In the genomic region with DNA sequence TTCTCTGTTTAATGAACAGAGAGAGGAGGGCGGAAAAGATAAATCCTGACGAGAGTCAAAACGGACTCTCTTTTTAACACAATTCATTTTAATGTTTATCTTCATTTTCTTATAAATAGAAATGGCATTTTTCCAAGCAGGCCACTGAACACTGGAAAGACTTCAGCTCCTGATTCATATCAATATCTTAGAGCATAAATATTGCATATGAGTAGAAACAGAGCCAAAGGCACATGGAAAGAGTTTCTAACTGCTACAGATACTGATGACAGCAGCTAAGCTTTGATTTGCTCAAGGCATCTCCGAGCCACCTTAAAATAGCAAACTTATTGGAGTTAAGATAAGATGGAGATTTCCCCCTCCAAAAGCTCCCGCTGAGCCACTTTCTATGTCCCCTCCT, we compare ENCODE assay signal across 8 mouse cellular contexts. TPM values are rescaled to one million over a fixed set of nuclear protein-coding genes. Genes with fewer than 3 reads are reported as not detected.
DNase-seq lines count a peak whose midpoint lies in the region; ATAC-seq and TF ChIP-seq lines count a peak whose summit lies in the region.

No protein-coding gene starts in this region.

- ATAC-seq in heart, embryonic 13.5 days (ENCODE audit: extremely low read depth, insufficient number of reproducible peaks, low FRiP score, low TSS enrichment): no peak
- ATAC-seq in hindbrain, embryonic 12.5 days (ENCODE audit: low FRiP score): no peak
- peak; percentile 15; the same call in 1 of the 2 replicates for ATAC-seq in midbrain, embryonic 11.5 days (ENCODE audit: low FRiP score)

- H3K4me3 ChIP-seq in heart, embryonic 13.5 days: peak overlapping the region; percentile 77
- peak overlapping the region; percentile 70 for H3K4me3 ChIP-seq in bone marrow macrophage, adult 2 months (ENCODE audit: insufficient read depth, low read length)
- peak overlapping the region; percentile 44 for H3K4me3 ChIP-seq in hindbrain, embryonic 12.5 days
- peak overlapping the region; percentile 44 for H3K4me3 ChIP-seq in midbrain, embryonic 11.5 days (ENCODE audit: low read depth, low read length)

- under 1% methylated on average over 5 of the region's 5 CpGs for WGBS in heart, embryonic 13.5 days
- 10% methylated on average over 5 of the region's 5 CpGs for WGBS in hindbrain, embryonic 12.5 days
- WGBS in midbrain, embryonic 11.5 days: 21% methylated on average over 5 of the region's 5 CpGs

- peak overlapping the region; percentile 67 for H3K4me2 ChIP-seq in heart, embryonic 13.5 days
- peak overlapping the region; percentile 61 for H3K4me2 ChIP-seq in hindbrain, embryonic 12.5 days (replicated peaks)
- H3K4me2 ChIP-seq in midbrain, embryonic 11.5 days: peak overlapping the region; percentile 65

- no peaks in the 10 kb centered on the region for H3K27me3 ChIP-seq in heart, embryonic 13.5 days (replicated peaks)
- no peaks in the 10 kb centered on the region for H3K27me3 ChIP-seq in hindbrain, embryonic 12.5 days
- no peaks in the 10 kb centered on the region for H3K27me3 ChIP-seq in midbrain, embryonic 11.5 days (ENCODE audit: control insufficient read depth, insufficient read depth, low read length)

- peak overlapping the region; percentile 90 for H3K9ac ChIP-seq in heart, embryonic 13.5 days
- H3K9ac ChIP-seq in hindbrain, embryonic 12.5 days: peak overlapping the region; percentile 36; the same call in 1 of the 2 replicates
- peak overlapping the region; percentile 69 for H3K9ac ChIP-seq in midbrain, embryonic 11.5 days (ENCODE audit: low read length)

- TF ChIP-seq POLR2A in bone marrow macrophage, adult 2 months (IDR thresholded peaks at IDR 0.05; ENCODE audit: borderline replicate concordance, low read depth, low read length): no peak

- peaks cover 41% of the 10 kb centered on the region for H3K4me1 ChIP-seq in heart, embryonic 13.5 days
- H3K4me1 ChIP-seq in bone marrow macrophage, adult 2 months (ENCODE audit: control insufficient read depth, insufficient read depth, low read length): no peaks in the 10 kb centered on the region
- H3K4me1 ChIP-seq in hindbrain, embryonic 12.5 days: peaks cover 8% of the 10 kb centered on the region
- peaks cover 9% of the 10 kb centered on the region for H3K4me1 ChIP-seq in midbrain, embryonic 11.5 days (ENCODE audit: control insufficient read depth, insufficient read depth, low read length)

- no peaks in the 10 kb centered on the region for H3K9me3 ChIP-seq in heart, embryonic 13.5 days
- H3K9me3 ChIP-seq in hindbrain, embryonic 12.5 days (replicated peaks): no peaks in the 10 kb centered on the region
- no peaks in the 10 kb centered on the region for H3K9me3 ChIP-seq in midbrain, embryonic 11.5 days (ENCODE audit: control insufficient read depth, low read length)

- TF ChIP-seq CTCF in bone marrow macrophage, adult 2 months (IDR thresholded peaks at IDR 0.05; ENCODE audit: low read depth, low read length): no peak

- peak overlapping the region; percentile 99 for H3K27ac ChIP-seq in heart, embryonic 13.5 days (replicated peaks)
- H3K27ac ChIP-seq in bone marrow macrophage, adult 2 months (ENCODE audit: insufficient read depth, low read depth, low read length): no peak overlapping the region
- peak overlapping the region; percentile 48; the same call in 1 of the 2 replicates for H3K27ac ChIP-seq in hindbrain, embryonic 12.5 days
- H3K27ac ChIP-seq in midbrain, embryonic 11.5 days (ENCODE audit: low read depth, low read length): no peak overlapping the region; the same call in 1 of the 2 replicates

- H3K36me3 ChIP-seq in heart, embryonic 13.5 days: peaks cover 6% of the 10 kb centered on the region
- no peaks in the 10 kb centered on the region for H3K36me3 ChIP-seq in hindbrain, embryonic 12.5 days
- H3K36me3 ChIP-seq in midbrain, embryonic 11.5 days (ENCODE audit: control insufficient read depth, insufficient read depth, low read length): no peaks in the 10 kb centered on the region

- no peak for DNase-seq in heart, adult 9 months (ENCODE audit: low spot score in 2 of 2)
- DNase-seq in midbrain, embryonic 11.5 days (ENCODE audit: low spot score, missing footprints): no peak
- no peak for DNase-seq in cerebellum, postnatal 25 days
- no peak for DNase-seq in frontal cortex, postnatal 14 days (ENCODE audit: low spot score in 2 of 2)
- no peak for DNase-seq in cerebellum, adult 8-10 months

RNA-seq across cellular contexts. Expression of a gene that starts 14.3 kb away (rescaled TPM):
- polyA plus RNA-seq in heart, embryonic 13.5 days (2015; fragmentation: Nextera tagmentation; extraction: Ambion mirVana): 44.7 and 50.0 TPM in 2 replicates
- not detected in 2 replicates for polyA plus RNA-seq in bone marrow macrophage, adult 2 months (2012; ENCODE audit: insufficient read depth, insufficient read length, missing spikeins)
- 4.5 and 5.8 TPM in 2 replicates for polyA plus RNA-seq in hindbrain, embryonic 12.5 days (2016; fragmentation: Nextera tagmentation; extraction: Ambion mirVana)
- polyA plus RNA-seq in midbrain, embryonic 11.5 days (2014; fragmentation: Nextera tagmentation; extraction: Ambion mirVana): 2.6 and 3.3 TPM in 2 replicates

Comparison
In these comparisons a context has a peak if more than half of its experiments do, and no peak if none do; other contexts are left out.
1. H3K27ac ChIP-seq: peak in heart, embryonic 13.5 days (single experiment) and hindbrain, embryonic 12.5 days (single experiment); none in bone marrow macrophage, adult 2 months (single experiment) and midbrain, embryonic 11.5 days (single experiment).
2. H3K9ac ChIP-seq: peak in every context shown above with its lines; median percentile 90 in heart, embryonic 13.5 days; 69 in midbrain, embryonic 11.5 days; 36 in hindbrain, embryonic 12.5 days.
3. Peak in every context shown above with its lines, with median percentiles within 50 percentile points of each other: H3K4me2 ChIP-seq and H3K4me3 ChIP-seq.